Mouse (Mus musculus) liver, embryonic 11.5 days (tissue): Measurements from ENCODE around the gene Hist1h3h. TPM values are rescaled to one million over a fixed set of nuclear protein-coding genes. Genes with fewer than 3 reads are reported as not detected.
"Not testable (repeated sequence)": the region's sequence is repeated elsewhere in the genome, so short reads cannot be mapped to it uniquely, and the experiment has no call there.

Experiments used
- ATAC-seq: fragments of 200-750 bp; cut with Nextera tagmentation; replicated peaks from 2 replicates; pipeline ENCODE4 v1.8.0; 2017; ENCODE audit warnings: moderate number of reproducible peaks, mild to moderate bottlenecking, moderate TSS enrichment, moderate library complexity; ENCODE audit not compliant: low FRiP score
- DNase-seq: peaks from one replicate; pipeline ENCODE4 v3.0.0-alpha.2; 2017; ENCODE audit warnings: low spot score
- H3K27ac ChIP-seq: fragments of 300-500 bp; sonication (generic); 2 replicates; pipeline ENCODE4 v1.5.1; 2014; ENCODE audit warnings: mild to moderate bottlenecking, low read depth, low read length, control low read depth
- H3K27me3 ChIP-seq: fragments of 300-500 bp; sonication (generic); replicated peaks from 2 replicates; pipeline ENCODE4 v1.6.1; 2014; ENCODE audit warnings: low read length, mixed read lengths; ENCODE audit not compliant: control insufficient read depth, insufficient read depth
- H3K36me3 ChIP-seq: fragments of 300-500 bp; sonication (generic); 2 replicates; pipeline ENCODE4 v1.6.1; 2014; ENCODE audit warnings: mild to moderate bottlenecking, low read length, moderate library complexity, mixed read lengths; ENCODE audit not compliant: control insufficient read depth, insufficient read depth
- H3K4me1 ChIP-seq: fragments of 300-500 bp; sonication (generic); replicated peaks from 2 replicates; pipeline ENCODE4 v1.6.1; 2014; ENCODE audit warnings: low read length, mixed read lengths; ENCODE audit not compliant: control insufficient read depth, insufficient read depth
- H3K4me2 ChIP-seq: fragments of 300-500 bp; sonication (generic); 2 replicates; pipeline ENCODE4 v1.6.1; 2014; ENCODE audit warnings: mild to moderate bottlenecking, control low read depth, moderate library complexity
- H3K4me3 ChIP-seq: fragments of 300-500 bp; sonication (generic); 2 replicates; pipeline ENCODE4 v1.5.1; 2014; ENCODE audit warnings: low read depth, low read length, control low read depth
- H3K9ac ChIP-seq: fragments of 300-500 bp; sonication (generic); 2 replicates; pipeline ENCODE4 v1.6.1; 2014; ENCODE audit warnings: low read depth, low read length, control low read depth
- H3K9me3 ChIP-seq: fragments of 300-500 bp; sonication (generic); 2 replicates; pipeline ENCODE4 v1.6.1; 2016; ENCODE audit warnings: low read length, inconsistent platforms, mixed read lengths; ENCODE audit not compliant: control insufficient read depth
- WGBS: fragments of 180-500 bp; shearing (Covaris S2); extraction: QIAGEN DNeasy Blood & Tissue Kit; methylation state at CpG from one replicate; pipeline ENCODE4 v1.1.7; 2014; 5-methylcytosine and 5-hydroxymethylcytosine counted together
- microRNA-seq: library from miRNA; unstranded; fragments of <30 nt; microRNA quantifications from one replicate; pipeline ENCODE4, GENCODE M21; 2017; ENCODE audit warnings: borderline number of aligned reads
- polyA plus RNA-seq: library from polyadenylated mRNA; unstranded; fragments of >200 nt; fragmentation: Nextera tagmentation; extraction: Ambion mirVana; gene quantifications from 2 replicates; pipeline ENCODE4 v1.2.1, GENCODE M21; 2014

Hist1h3h gene
- polyA plus RNA-seq, 1 experiment from 2014 or later: 6.5 TPM

- Histone ChIP-seq H3K27ac (peak overlapping the region; percentile 99), H3K4me3 (peak overlapping the region; percentile 42), H3K4me2 (peak overlapping the region; percentile 59), H3K9ac (peak overlapping the region; percentile 70)
- ATAC-seq (peak; percentile 27), DNase-seq (peak; percentile 51)
- H3K4me1 ChIP-seq, H3K27me3 ChIP-seq, H3K36me3 ChIP-seq, H3K9me3 ChIP-seq: not testable (repeated sequence)
- WGBS: 0% methylated on average over 9 of the region's 26 CpGs
Observed at GRCm38 (mm10) chr13:21754294-21755001, 37.0 kb downstream of the Hist1h3h start.

- DNase-seq (no peak), ATAC-seq (no peak)
- H3K9ac ChIP-seq: no peak overlapping the region
- WGBS: 91% methylated on average over 1 of the region's 1 CpGs
- peaks cover 8% of the 10 kb centered on the region for H3K4me1 ChIP-seq
- no peaks in the 10 kb centered on the region for H3K9me3 ChIP-seq
- peak overlapping the region; percentile 59 for H3K4me2 ChIP-seq
- no peaks in the 10 kb centered on the region for H3K36me3 ChIP-seq
- no peak overlapping the region; the same call in 1 of the 2 replicates for H3K4me3 ChIP-seq
- no peaks in the 10 kb centered on the region for H3K27me3 ChIP-seq
- peak overlapping the region; percentile 74 for H3K27ac ChIP-seq
Observed at GRCm38 (mm10) chr13:21755707-21756106, 38.2 kb downstream of the Hist1h3h start.

Small RNA genes within 50 kb of the gene (microRNA-seq; reads per million reads assigned to microRNA genes)
- gene Gm44357: not detected
- 5.6 reads per million, percentile 15 among the genes with 10 or more reads in this experiment for gene Gm44367
- 4.6 reads per million, percentile 11 among the genes with 10 or more reads in this experiment for gene Gm44454

Other genes with a start within 250 kb of the Hist1h3h start
- 1.1 and 1.5 TPM in 2 replicates for gene Nkapl, start 249.2 kb upstream of the Hist1h3h start, polyA plus RNA-seq
- gene Zkscan4, start 238.8 kb upstream of the Hist1h3h start, polyA plus RNA-seq: 0.90 and 1.1 TPM in 2 replicates
- gene Gm10065, start 238.2 kb upstream of the Hist1h3h start, polyA plus RNA-seq: not detected in 2 replicates
- 0.22 and 0.42 TPM in 2 replicates for gene AK157302, start 222.4 kb upstream of the Hist1h3h start, polyA plus RNA-seq
- 7.2 and 7.8 TPM in 2 replicates for gene Gm11273, start 216.2 kb upstream of the Hist1h3h start, polyA plus RNA-seq
- 5.1 and 5.7 TPM in 2 replicates for gene Zkscan8, start 186.5 kb upstream of the Hist1h3h start, polyA plus RNA-seq
- 0.05 and 0.08 TPM in 2 replicates for gene Olfr1366, start 174.9 kb upstream of the Hist1h3h start, polyA plus RNA-seq
- not detected in 2 replicates for gene Olfr1535, start 157.8 kb upstream of the Hist1h3h start, polyA plus RNA-seq
- not detected in 2 replicates for gene Olfr1364, start 135.9 kb upstream of the Hist1h3h start, polyA plus RNA-seq
- not detected in 2 replicates for gene Olfr1362, start 103.6 kb upstream of the Hist1h3h start, polyA plus RNA-seq
- not detected in 2 replicates for gene Olfr11, start 75.1 kb upstream of the Hist1h3h start, polyA plus RNA-seq
- not detected in 2 replicates for gene Olfr1361, start 54.3 kb upstream of the Hist1h3h start, polyA plus RNA-seq
- gene Olfr1360, start 40.3 kb upstream of the Hist1h3h start, polyA plus RNA-seq: not detected in 2 replicates
- gene Olfr1359, start 19.5 kb upstream of the Hist1h3h start, polyA plus RNA-seq: not detected in 2 replicates
- 1.1 and 1.6 TPM in 2 replicates for gene Hist1h2bl, start 1.5 kb upstream of the Hist1h3h start, polyA plus RNA-seq
- 6.2 and 10.1 TPM in 2 replicates for gene Hist1h2ai, start 1.2 kb upstream of the Hist1h3h start, polyA plus RNA-seq
- 4.2 and 5.1 TPM in 2 replicates for gene Hist1h2bm, start 4.4 kb downstream of the Hist1h3h start, polyA plus RNA-seq
- 0.80 and 1.1 TPM in 2 replicates for gene Hist1h4j, start 17.4 kb downstream of the Hist1h3h start, polyA plus RNA-seq
- gene Hist1h4k, start 32.8 kb downstream of the Hist1h3h start, polyA plus RNA-seq: 2.4 and 5.1 TPM in 2 replicates
- 7.6 and 7.7 TPM in 2 replicates for gene Hist1h2ak, start 36.2 kb downstream of the Hist1h3h start, polyA plus RNA-seq
- 1.9 and 2.0 TPM in 2 replicates for gene Hist1h2bn, start 36.5 kb downstream of the Hist1h3h start, polyA plus RNA-seq
- 19.0 and 20.4 TPM in 2 replicates for gene Hist1h1b, start 63.0 kb downstream of the Hist1h3h start, polyA plus RNA-seq
- gene Hist1h3i, start 65.7 kb downstream of the Hist1h3h start, polyA plus RNA-seq: 194 and 232 TPM in 2 replicates
- 5.8 and 12.6 TPM in 2 replicates for gene Hist1h2an, start 69.6 kb downstream of the Hist1h3h start, polyA plus RNA-seq
- gene Hist1h2bp, start 69.8 kb downstream of the Hist1h3h start, polyA plus RNA-seq: 0.86 and 1.6 TPM in 2 replicates
- gene Hist1h2bq, start 92.5 kb downstream of the Hist1h3h start, polyA plus RNA-seq: 12.7 and 19.5 TPM in 2 replicates
- gene Hist1h2ao, start 92.8 kb downstream of the Hist1h3h start, polyA plus RNA-seq: 2.2 TPM in 1 of 2 replicates, not detected in the other
- gene Hist1h4m, start 94.1 kb downstream of the Hist1h3h start, polyA plus RNA-seq: not detected in 2 replicates
- 14.6 and 15.4 TPM in 2 replicates for gene Hist1h4n, start 114.5 kb downstream of the Hist1h3h start, polyA plus RNA-seq
- gene Hist1h2ap, start 115.8 kb downstream of the Hist1h3h start, polyA plus RNA-seq: 4,759 and 5,033 TPM in 2 replicates
- 12.6 and 19.7 TPM in 2 replicates for gene Hist1h2br, start 116.1 kb downstream of the Hist1h3h start, polyA plus RNA-seq
- gene Zfp184, start 227.4 kb downstream of the Hist1h3h start, polyA plus RNA-seq: 5.1 and 5.9 TPM in 2 replicates